Mouse (Mus musculus): ENCODE data around the gene Cdkl2.

The Cdkl2 gene

DNA sequence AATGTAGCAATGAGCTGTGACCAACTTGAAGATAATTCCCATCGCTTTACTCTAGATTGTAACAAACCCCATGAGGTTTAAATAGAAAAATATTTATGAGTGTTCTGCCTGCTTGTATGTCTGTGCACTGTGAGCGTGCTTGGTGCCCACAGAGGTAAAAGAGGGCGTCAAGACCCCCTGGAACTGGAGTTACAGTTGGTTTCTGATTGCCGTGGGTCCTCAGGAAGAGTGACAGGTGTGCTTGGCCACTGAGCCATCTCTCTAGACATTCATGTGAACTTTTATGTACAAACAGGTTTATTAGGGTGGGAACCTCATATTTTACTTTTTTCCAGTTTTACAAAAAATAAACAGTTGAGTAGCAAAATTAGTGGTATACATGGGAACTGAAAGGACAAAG is at the start of gene Cdkl2:
TSS of gene Cdkl2 (minus strand) at position 101 of the 400 bp plus-strand sequence.
- POLR2A ChIA-PET: interaction anchor here in 1 of 4 experiments (1.2 to 2.7 kb wide), 10 partner anchors 10 to 265 kb away, joined by 3 to 19 read pairs (median 6); partner anchors contain the start of gene G3bp2
- CTCF ChIA-PET: interaction anchor here in 1 of 4 experiments (1.2 kb wide), 1 partner anchor 81 kb away, joined by 3 read pairs; no protein-coding TSS in a partner anchor

DNA sequence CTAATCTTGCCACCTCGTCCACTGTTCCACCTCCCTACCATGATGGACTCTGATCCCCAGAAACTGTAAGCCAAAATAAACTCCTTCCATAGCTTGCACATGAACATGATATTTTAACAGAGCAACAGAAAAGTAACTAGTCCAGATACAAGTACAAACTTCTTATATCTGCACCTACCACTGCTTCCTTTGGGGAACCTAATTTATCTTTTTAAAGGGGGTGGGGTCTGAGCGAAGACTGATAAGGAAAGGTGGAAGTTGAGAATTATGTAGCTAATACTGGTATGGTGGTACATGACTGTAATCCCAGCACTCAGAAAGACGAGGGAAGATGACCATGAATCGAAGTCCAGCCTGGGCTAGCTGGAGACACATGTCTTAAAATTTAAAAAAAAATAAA is 43.8 kb upstream of the Cdkl2 start:
- POLR2A ChIA-PET: interaction anchor here in 3 of 4 experiments (0.7 to 11.7 kb wide), 9 partner anchors 11 to 45 kb away, joined by 3 to 266 read pairs (median 3); no protein-coding TSS in a partner anchor
- CTCF ChIA-PET: no interaction called here

DNA sequence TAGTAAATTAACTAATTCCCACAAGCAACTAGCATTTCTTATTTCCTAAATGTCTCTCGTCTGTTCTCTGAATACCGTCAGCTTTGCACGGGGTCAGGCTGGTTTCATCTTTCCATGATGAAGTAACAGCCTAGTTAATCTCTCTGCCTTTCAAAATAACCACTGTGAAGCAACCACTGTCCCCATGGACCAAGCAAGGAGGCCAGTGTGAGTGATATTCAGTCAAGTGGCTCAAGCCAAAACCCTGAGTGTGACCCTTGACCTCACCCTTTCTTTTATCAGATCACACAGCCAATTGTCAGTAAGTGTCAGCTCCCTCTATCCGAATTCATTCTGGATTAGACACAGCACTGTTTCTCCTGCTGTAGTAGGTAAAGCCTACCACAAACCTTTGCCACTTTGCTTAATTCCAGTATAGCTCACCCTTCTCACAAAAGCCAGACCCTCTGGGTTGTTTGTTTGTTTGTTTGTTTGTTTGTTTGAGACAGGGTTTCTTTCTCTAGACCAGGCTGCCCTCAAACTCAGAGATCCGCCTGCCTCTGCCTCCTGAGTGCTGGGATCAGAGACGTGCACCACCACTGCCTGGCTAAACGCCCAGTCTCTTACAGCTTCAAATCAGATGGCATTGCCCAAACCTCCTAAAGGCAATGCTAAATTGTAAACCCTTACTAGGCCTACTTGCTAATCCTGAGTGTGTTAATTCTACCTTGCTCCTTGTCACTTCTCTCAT is 42.3 kb upstream of the Cdkl2 start:
- ChIA-PET POLR2A (interaction anchor here in 3 of 4 experiments (0.6 to 11.7 kb wide), 13 partner anchors 9 to 1009 kb away, joined by 3 to 266 read pairs (median 4); no protein-coding TSS in a partner anchor), CTCF (interaction anchor here in 3 of 4 experiments (0.8 to 1.0 kb wide), 3 partner anchors 19 to 26 kb away, joined by 3 to 10 read pairs (median 3); no protein-coding TSS in a partner anchor)

DNA sequence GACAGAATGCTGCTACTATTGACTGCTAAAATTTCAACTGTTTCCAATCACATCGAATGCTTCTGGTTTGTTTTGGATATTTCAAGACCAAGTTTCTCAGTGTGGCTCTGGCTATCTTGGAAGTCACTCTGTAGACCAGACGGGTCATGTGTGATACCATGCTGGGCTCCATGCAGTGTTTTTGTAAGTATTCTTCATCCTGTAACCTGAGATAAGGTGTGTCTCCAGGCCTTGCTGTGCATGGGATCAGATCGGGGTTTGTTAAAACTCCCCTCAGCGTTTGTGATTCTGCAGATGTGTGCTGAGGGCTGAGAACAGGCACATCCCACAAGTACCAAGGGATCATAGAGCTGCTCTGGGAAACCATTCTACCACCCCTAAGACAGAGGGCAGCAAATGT is 41.6 kb upstream of the Cdkl2 start:
- POLR2A ChIA-PET: interaction anchor here in 2 of 4 experiments (0.6 to 11.7 kb wide), 12 partner anchors 8 to 1008 kb away, joined by 3 to 266 read pairs (median 4); no protein-coding TSS in a partner anchor
- CTCF ChIA-PET: interaction anchor here in 2 of 4 experiments (0.7 to 1.0 kb wide), 3 partner anchors 19 to 221 kb away, joined by 3 to 10 read pairs (median 6); no protein-coding TSS in a partner anchor

DNA sequence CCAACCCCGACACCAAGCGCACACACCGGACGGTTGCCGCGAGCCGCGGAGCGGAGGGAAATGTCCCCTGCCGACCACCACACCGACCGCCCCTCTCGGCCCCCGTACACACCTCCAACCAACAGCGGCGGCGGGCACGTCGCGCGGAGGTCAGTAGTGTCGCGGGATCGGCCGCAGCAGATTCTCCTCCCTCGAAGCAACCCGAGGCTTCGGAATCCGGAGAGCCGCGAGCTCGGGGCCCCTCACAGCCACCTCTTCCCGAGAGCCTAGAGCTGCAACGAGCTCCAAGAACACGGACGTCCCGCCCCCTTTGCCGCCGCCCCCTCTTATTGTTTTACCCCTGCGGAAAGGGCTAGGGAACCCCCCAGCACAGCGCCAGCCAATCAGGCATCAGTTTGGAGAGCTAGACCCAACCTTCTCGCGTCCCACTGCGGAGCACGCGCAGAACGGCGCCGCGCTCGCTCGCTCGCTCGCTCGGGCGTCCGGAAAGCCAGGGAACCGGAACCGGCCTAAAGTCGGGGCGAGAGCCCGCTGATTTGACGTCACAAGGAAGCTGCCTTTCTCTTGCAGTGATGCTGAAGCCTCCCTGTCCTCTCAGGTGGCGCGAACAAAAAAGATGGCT is 39.8 kb upstream of the Cdkl2 start, which contains the start of gene G3bp2:
TSS of gene G3bp2 (minus strand) at position 303 of the 622 bp plus-strand sequence.
- CTCF ChIA-PET: interaction anchor here in 3 of 4 experiments (0.5 to 1.5 kb wide), 12 partner anchors 9 to 842 kb away, joined by 3 to 9 read pairs (median 3); no protein-coding TSS in a partner anchor
- POLR2A ChIA-PET: interaction anchor here (0.5 to 11.7 kb wide), 80 partner anchors 9 to 1044 kb away, joined by 3 to 266 read pairs (median 4); partner anchors contain the start of genes Rchy1 (in 2 of the 4), Uso1 (in 2 of the 4), Cdkl2 (in 1 of the 4) and Naaa (in 1 of the 4)

DNA sequence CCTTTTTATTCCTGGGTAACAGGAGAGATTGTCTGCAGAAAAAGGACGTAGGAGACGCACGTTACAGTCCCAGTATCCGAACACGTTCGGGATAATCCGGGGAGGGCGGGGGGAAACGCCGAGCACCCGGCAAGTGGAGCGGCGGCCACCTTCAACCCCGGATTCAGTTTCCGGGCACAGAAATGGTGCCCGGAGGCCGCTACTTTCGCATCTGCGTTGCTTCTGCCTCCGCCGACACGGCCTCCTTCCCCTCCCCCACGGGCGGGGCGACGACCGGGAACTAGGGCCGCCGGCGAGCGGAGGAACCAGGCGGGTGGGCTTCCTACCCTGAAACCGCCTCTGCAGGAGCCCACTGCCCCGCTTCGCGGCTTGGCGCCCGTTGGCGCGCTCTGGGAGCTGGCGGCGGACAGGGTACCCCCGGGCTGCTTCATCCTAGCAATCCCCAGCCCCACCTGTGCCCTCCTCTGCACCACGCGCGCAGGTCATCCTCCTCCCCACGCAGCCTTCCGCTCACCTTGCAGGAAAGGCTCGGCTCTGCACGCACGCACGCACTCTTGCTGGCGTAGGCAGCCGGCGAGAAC is 39.2 kb upstream of the Cdkl2 start:
- ChIA-PET POLR2A (interaction anchor here (0.6 to 11.7 kb wide), 58 partner anchors 8 to 936 kb away, joined by 3 to 266 read pairs (median 6); partner anchors contain the start of genes Rchy1 (in 2 of the 4), Uso1 (in 2 of the 4), Cdkl2 (in 1 of the 4) and Naaa (in 1 of the 4)), CTCF (interaction anchor here in 3 of 4 experiments (1.1 to 1.5 kb wide), 7 partner anchors 9 to 35 kb away, joined by 3 to 9 read pairs (median 3); no protein-coding TSS in a partner anchor)

DNA sequence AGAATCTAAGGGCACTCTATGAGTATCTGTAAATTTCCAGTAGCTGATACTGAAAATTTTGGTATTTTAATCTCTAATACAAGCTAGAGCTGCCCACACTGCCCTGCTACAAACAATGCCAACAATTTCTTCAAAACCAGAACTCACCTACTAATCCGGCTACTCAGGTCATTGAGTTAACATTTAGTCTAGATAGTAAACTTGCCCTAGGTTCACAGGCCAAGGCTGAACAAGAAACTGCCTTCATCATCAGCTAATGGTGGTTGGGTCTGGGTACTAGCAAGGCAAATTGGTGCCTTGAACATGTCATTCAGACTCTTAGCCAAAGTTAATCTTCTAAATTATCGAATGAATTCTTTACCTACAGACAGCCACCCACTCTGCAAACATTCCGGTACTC is 37.6 kb upstream of the Cdkl2 start:
- ChIA-PET POLR2A (interaction anchor here in 3 of 4 experiments (0.7 to 11.7 kb wide), 9 partner anchors 14 to 39 kb away, joined by 3 to 266 read pairs (median 5); no protein-coding TSS in a partner anchor), CTCF (interaction anchor here in 1 of 4 experiments (1.5 kb wide), 1 partner anchor 32 kb away, joined by 3 read pairs; no protein-coding TSS in a partner anchor)

DNA sequence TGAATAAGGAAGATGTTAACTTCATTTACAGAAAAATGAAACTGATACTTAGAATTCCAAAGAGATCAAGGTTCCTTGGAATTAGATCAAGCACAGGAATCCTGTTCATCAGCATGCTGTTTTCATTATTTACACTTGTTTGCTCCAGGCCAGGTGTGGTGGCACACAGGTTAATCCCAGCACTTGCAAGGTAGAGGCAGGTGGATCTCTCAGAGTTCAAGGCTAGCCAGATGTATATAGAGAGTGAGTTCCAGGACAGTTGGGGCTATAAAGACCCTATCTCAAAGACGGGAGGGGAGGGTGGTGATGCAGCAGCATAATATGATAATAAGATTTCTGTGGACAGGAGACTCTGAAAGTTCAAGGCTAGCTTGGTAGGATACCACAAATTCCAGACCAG is 36.7 kb upstream of the Cdkl2 start:
- ChIA-PET CTCF (interaction anchor here in 1 of 4 experiments (0.6 kb wide), 1 partner anchor 31 kb away, joined by 3 read pairs; no protein-coding TSS in a partner anchor), POLR2A (interaction anchor here (0.6 to 11.7 kb wide), 12 partner anchors 13 to 862 kb away, joined by 3 to 266 read pairs (median 3); no protein-coding TSS in a partner anchor)

DNA sequence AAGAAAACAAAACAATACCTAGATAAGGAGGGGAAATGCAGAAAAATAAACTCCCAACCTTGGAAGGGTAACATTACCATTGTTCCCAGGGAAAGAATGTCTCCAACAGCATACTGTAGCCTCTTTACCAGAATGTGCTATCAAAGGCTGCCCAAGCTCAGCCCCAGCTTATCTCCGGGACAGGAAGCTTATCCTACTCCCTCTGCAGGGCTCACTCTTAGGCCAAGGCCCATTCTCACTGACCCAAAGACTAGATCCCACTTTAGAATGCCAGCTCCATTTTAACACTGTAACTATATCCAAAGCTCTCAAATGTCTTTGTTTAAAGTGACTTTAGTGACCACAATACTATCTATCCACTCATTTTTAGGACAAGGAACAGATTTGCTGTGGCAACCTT is 35.6 kb upstream of the Cdkl2 start:
- CTCF ChIA-PET: interaction anchor here in 1 of 4 experiments (1.2 kb wide), 1 partner anchor 33 kb away, joined by 5 read pairs; no protein-coding TSS in a partner anchor
- POLR2A ChIA-PET: interaction anchor here (0.5 to 11.7 kb wide), 12 partner anchors 11 to 318 kb away, joined by 3 to 266 read pairs (median 6); no protein-coding TSS in a partner anchor

DNA sequence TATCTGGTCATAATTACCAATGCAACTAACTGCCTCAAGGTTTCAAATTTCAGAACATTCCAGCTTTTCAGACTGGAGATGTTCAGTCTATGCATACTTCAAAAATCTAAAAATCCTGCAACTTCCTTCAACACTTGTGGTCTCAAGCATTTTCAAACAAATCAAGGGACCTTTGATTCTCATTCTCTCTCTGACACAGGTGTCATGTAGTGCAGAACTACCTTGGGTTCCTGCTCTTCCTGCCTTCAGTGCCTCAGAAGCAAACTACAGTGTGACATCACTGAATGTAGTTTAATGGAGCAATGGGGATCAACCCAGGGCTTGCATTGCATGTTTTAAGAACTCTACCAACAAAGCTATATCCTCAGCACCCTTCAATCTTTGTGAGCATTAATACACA is 35.1 kb upstream of the Cdkl2 start:
- ChIA-PET POLR2A (interaction anchor here (0.6 to 11.7 kb wide), 12 partner anchors 11 to 51 kb away, joined by 3 to 266 read pairs (median 6); no protein-coding TSS in a partner anchor), CTCF (interaction anchor here in 1 of 4 experiments (1.2 kb wide), 1 partner anchor 34 kb away, joined by 5 read pairs; no protein-coding TSS in a partner anchor)

DNA sequence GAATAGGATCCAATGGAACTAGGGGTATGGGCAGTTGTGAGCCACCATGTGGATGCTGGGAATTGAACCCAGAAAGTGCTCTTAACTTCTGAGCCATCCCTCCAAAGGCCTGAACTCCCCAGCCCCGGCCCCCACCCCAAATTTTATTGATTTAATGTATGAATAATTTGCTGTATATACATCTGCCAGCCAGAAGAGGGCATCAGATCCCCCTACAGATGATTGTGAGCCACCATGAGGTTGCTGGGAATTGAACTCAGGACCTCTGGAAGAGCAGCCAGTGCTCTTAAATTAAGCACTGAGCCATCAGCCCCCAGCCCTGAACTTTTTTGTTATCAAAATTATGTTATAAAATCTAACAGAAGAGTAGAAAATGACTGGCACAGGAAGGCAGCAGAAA is 32.6 kb upstream of the Cdkl2 start:
- POLR2A ChIA-PET: interaction anchor here in 2 of 4 experiments (0.7 to 6.4 kb wide), 13 partner anchors 7 to 53 kb away, joined by 3 to 58 read pairs (median 4); partner anchors contain the start of gene G3bp2 (in 1 of the 2)
- CTCF ChIA-PET: interaction anchor here in 3 of 4 experiments (0.8 to 2.0 kb wide), 4 partner anchors 37 to 42 kb away, joined by 5 to 9 read pairs (median 7); no protein-coding TSS in a partner anchor

DNA sequence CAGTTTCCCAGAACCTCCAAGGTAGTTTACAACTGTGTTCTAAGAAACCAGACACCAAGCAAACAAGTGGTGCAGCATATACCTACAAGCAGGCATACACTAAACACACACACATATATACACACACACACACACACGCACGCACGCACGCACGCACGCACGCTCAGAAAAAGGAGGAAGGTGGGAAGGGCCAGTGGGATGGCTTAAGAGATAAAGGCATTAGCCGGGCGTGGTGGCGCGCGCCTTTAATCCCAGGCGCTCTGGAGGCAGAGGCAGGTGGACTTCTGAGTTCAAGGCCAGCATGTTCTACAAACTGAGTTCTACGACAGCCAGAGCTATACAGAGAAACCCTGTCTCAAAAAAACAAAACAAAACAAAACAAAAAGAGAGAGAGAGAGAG is 30.4 kb upstream of the Cdkl2 start:
- POLR2A ChIA-PET: interaction anchor here in 2 of 4 experiments (0.8 to 6.4 kb wide), 8 partner anchors 9 to 44 kb away, joined by 3 to 58 read pairs (median 4); partner anchors contain the start of gene G3bp2 (in 2 of the 2)
- CTCF ChIA-PET: interaction anchor here in 2 of 4 experiments (0.9 to 1.2 kb wide), 2 partner anchors 10 to 31 kb away, joined by 3 to 8 read pairs; partner anchors contain the start of gene G3bp2 (in 1 of the 2)

DNA sequence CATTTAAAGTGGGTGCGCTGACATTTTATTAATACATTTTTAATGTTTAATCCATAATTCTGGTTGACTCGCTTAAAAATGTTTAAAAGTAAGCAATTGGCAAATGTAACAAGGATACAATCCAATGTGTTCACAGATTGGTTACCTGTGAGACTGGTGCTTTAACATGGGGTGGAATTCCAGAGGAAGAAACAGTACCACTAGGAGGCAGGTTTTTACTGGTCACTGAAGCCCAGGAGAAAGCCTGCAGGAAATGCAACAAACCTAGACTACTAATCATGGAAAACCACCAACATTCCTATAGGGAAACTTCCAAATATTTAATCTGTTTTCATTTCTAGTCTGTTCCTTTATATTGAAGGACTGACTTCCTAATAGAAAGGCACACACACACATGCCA is 19.5 kb upstream of the Cdkl2 start:
- ChIA-PET CTCF (no interaction called here), POLR2A (interaction anchor here in 2 of 4 experiments (0.7 to 1.1 kb wide), 2 partner anchors 13 to 21 kb away, joined by 3 read pairs; partner anchors contain the start of gene G3bp2 (in 1 of the 2))

DNA sequence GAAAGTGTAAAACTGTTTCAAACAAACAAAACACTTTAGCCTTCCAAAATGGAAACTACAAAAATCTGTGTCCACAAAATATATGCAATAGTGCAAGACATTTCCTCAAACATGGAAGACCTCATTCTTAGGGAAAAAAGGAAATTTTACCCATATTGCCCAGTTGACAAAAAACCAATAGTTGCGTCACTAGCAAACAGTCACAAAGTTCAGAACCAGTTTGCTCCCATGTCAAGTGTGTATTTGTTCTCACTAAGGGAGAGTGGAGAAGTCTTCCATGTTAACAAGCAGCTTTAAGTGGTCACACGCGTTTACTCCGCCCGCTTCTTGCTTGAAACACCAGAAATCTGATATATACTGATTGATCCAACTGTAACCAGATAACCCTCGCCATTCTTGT is 9.2 kb upstream of the Cdkl2 start:
- ChIA-PET CTCF (interaction anchor here in 2 of 4 experiments (0.9 to 2.4 kb wide), 3 partner anchors 10 to 65 kb away, joined by 3 to 8 read pairs (median 3); no protein-coding TSS in a partner anchor), POLR2A (interaction anchor here in 2 of 4 experiments (1.0 to 1.9 kb wide), 10 partner anchors 8 to 59 kb away, joined by 3 to 8 read pairs (median 4); partner anchors contain the start of genes Cdkl2 (in 1 of the 2) and G3bp2 (in 1 of the 2))

DNA sequence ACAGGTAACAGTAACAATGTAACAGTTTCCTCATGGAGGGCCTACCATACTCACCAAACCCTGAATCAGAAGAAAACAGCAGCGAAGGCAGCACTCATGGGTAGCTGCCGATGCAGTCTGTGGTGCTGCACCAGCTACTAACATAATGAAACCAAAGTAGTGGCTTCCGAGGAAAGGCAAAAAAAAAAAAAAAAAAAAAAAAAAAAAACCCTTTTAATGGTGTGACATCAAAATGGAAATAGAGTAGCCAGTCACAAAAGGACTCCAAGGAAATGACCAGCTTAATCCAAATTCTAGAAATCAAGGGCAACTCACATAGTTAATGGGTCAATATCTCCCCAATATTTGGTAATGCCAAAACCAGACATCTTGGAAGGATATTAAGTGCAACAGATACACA is 6.7 kb upstream of the Cdkl2 start:
- CTCF ChIA-PET: interaction anchor here in 1 of 4 experiments (2.4 kb wide), 1 partner anchor 8 kb away, joined by 8 read pairs; no protein-coding TSS in a partner anchor
- POLR2A ChIA-PET: interaction anchor here (0.5 to 1.9 kb wide), 15 partner anchors 8 to 364 kb away, joined by 3 to 8 read pairs (median 5); partner anchors contain the start of gene G3bp2 (in 1 of the 4)

DNA sequence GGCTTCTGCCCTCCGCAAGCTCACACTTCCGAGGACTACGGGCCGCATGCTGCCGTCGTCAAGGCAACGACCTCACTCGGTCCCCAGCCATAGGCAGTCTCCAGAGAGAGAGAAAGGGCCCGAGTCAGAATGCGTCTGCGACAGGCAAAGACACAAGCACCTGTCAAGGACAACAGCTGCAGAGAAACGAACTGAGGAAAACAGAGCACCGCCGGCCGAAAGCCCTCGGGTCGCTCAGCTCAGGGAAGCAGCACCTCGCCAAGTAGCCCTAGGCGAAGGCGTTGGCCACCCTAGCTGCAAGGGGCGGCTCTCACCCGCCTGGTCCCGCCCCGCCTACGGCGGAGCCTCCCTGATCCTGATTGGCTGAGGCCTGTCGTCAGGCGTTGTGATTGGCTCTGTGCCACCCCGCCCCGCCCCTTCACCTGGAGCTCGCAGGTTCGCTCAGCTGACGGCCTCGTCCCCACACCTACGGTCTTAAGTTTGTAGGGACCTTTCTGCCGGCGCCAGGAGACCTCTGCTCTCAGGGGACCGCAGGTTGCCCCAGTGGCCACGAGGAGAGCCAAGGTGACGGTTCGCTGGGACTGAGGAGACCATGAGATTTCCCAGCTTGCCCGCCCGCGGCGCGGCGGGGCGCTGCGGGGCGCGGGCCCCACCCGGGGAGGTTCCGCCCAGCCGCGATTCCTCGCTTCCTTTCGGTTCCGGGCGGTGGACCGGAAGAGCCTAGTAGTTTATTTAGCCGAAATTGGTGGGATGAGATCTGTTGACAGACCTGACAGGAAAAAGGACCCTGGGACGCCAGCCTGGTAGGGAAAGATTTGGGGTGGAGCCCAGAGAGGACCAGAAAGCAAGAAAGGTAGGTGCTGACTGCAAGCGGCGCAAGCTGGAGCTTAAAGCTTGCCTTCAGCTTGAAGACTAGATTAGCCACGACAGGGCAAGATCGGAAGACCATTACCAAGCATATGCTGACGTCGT is 1.0 kb downstream of the Cdkl2 start:
- ChIA-PET CTCF (interaction anchor here (0.6 to 1.5 kb wide), 12 partner anchors 9 to 525 kb away, joined by 3 to 8 read pairs (median 3); partner anchors contain the start of gene Parm1 (in 1 of the 4)), POLR2A (interaction anchor here (0.5 to 2.7 kb wide), 63 partner anchors 8 to 1226 kb away, joined by 3 to 20 read pairs (median 5); partner anchors contain the start of genes Rchy1 (in 4 of the 4), G3bp2 (in 3 of the 4) and Naaa (in 1 of the 4))
